8 mouse cellular contexts compared by ENCODE assay signal in genomic region chr1:136137071-136137531, GRCm38 (mm10). TPM values are rescaled to one million over a fixed set of nuclear protein-coding genes. Genes with fewer than 3 reads are reported as not detected.
A peak's percentile ranks its signal among the peaks of the same experiment; 100 is the strongest.
DNase-seq lines count a peak whose midpoint lies in the region; ATAC-seq and TF ChIP-seq lines count a peak whose summit lies in the region.

No protein-coding gene starts in this region.

- no peaks in the 10 kb centered on the region for H3K36me3 ChIP-seq in liver, adult 2 months (ENCODE audit: control insufficient read depth, insufficient read depth, low read length)
- H3K36me3 ChIP-seq in forebrain, embryonic 10.5 days (replicated peaks) = no peaks in the 10 kb centered on the region
- no peaks in the 10 kb centered on the region for H3K36me3 ChIP-seq in limb, embryonic 13.5 days

- peaks cover 10% of the 10 kb centered on the region for H3K4me1 ChIP-seq in liver, adult 2 months (ENCODE audit: control insufficient read depth, insufficient read depth, low read length)
- H3K4me1 ChIP-seq in forebrain, embryonic 10.5 days = peaks cover 100% of the 10 kb centered on the region
- H3K4me1 ChIP-seq in limb, embryonic 13.5 days = peaks cover 93% of the 10 kb centered on the region
- H3K4me1 ChIP-seq in olfactory bulb, adult 2 months (ENCODE audit: control insufficient read depth, insufficient read depth, low read length) = peaks cover 75% of the 10 kb centered on the region

- TF ChIP-seq CTCF in liver, adult 2 months (IDR thresholded peaks at IDR 0.05; ENCODE audit: low read depth, low read length) = no peak
- no peak for TF ChIP-seq CTCF in olfactory bulb, adult 2 months (IDR thresholded peaks at IDR 0.05; ENCODE audit: insufficient read depth, low read depth, low read length)

- H3K4me3 ChIP-seq in liver, adult 2 months (ENCODE audit: insufficient read depth, low read depth, low read length) = no peak overlapping the region
- H3K4me3 ChIP-seq in forebrain, embryonic 10.5 days = peak overlapping the region; percentile 10; the same call in 1 of the 2 replicates
- no peak overlapping the region for H3K4me3 ChIP-seq in limb, embryonic 13.5 days
- no peak overlapping the region for H3K4me3 ChIP-seq in olfactory bulb, adult 2 months (ENCODE audit: insufficient read depth, low read depth, low read length)

- H3K9ac ChIP-seq in liver, adult 2 months (ENCODE audit: low read depth, low read length) = no peak overlapping the region
- no peak overlapping the region; the same call in 1 of the 2 replicates for H3K9ac ChIP-seq in limb, embryonic 13.5 days

- TF ChIP-seq POLR2A in liver, adult 2 months (IDR thresholded peaks at IDR 0.05; ENCODE audit: extremely low read depth, insufficient read depth, low read length) = no peak
- TF ChIP-seq POLR2A in olfactory bulb, adult 2 months (IDR thresholded peaks at IDR 0.05; ENCODE audit: insufficient read depth, low read depth, low read length) = no peak

- no peak for ATAC-seq in limb, embryonic 13.5 days (ENCODE audit: low FRiP score, low read depth)

- WGBS in liver, adult 2 months = 31% methylated on average over 7 of the region's 7 CpGs
- 23% methylated on average over 7 of the region's 7 CpGs for WGBS in forebrain, embryonic 10.5 days
- WGBS in limb, embryonic 13.5 days = 21% methylated on average over 7 of the region's 7 CpGs
- WGBS in olfactory bulb, adult 2 months = 41% methylated on average over 7 of the region's 7 CpGs

- no peaks in the 10 kb centered on the region for H3K27me3 ChIP-seq in liver, adult 2 months (ENCODE audit: control insufficient read depth, insufficient read depth, low read length)
- peaks cover 67% of the 10 kb centered on the region for H3K27me3 ChIP-seq in forebrain, embryonic 10.5 days (ENCODE audit: poor library complexity, severe bottlenecking)
- no peaks in the 10 kb centered on the region for H3K27me3 ChIP-seq in limb, embryonic 13.5 days

- peak overlapping the region; percentile 28 for H3K4me2 ChIP-seq in limb, embryonic 13.5 days (replicated peaks)

- DNase-seq in liver, adult 2 months (ENCODE audit: extremely low read depth, low read depth, low spot score) = peak; percentile 55
- DNase-seq in liver = no peak
- no peak for DNase-seq in forebrain, embryonic 10.5 days (ENCODE audit: extremely low spot score, low spot score)
- DNase-seq in left cerebral cortex, postnatal 25 days (ENCODE audit: low spot score in 2 of 2) = no peak
- no peak for DNase-seq in c-Kit-positive CD71-positive TER-119-positive erythroid progenitor cells, embryonic 14.5 days (ENCODE audit: low spot score)
- no peak for DNase-seq in thymus, postnatal 25 days

- no peaks in the 10 kb centered on the region for H3K9me3 ChIP-seq in forebrain, embryonic 10.5 days
- no peaks in the 10 kb centered on the region for H3K9me3 ChIP-seq in limb, embryonic 13.5 days

- intact Hi-C loops in left cerebral cortex, postnatal 25 days (cut with DNase I) = no loop called here

- H3K27ac ChIP-seq in liver, adult 2 months (replicated peaks; ENCODE audit: insufficient read depth, low read depth, low read length) = peak overlapping the region; percentile 16
- peak overlapping the region; percentile 69; the same call in 1 of the 2 replicates for H3K27ac ChIP-seq in forebrain, embryonic 10.5 days
- peak overlapping the region; percentile 73 for H3K27ac ChIP-seq in limb, embryonic 13.5 days
- H3K27ac ChIP-seq in olfactory bulb, adult 2 months (ENCODE audit: insufficient read depth, low read depth, low read length) = peak overlapping the region; percentile 47

- H3K79me2 ChIP-seq in liver, adult 2 months (ENCODE audit: control insufficient read depth, insufficient read depth, low read length) = no peaks in the 10 kb centered on the region

RNA-seq across cellular contexts. Expression of gene Kif21b, which starts 5.9 kb away (rescaled TPM):
- total RNA-seq in liver, adult 2 months (2014; rRNA removed) = 0.74 and 0.94 TPM in 2 replicates
- polyA plus RNA-seq in liver, adult 2 months (2012; rRNA removed) = 0.82 and 1.5 TPM in 2 replicates
- polyA plus RNA-seq in forebrain, embryonic 10.5 days (2016; fragmentation: Nextera tagmentation; extraction: Ambion mirVana) = 5.8 and 8.8 TPM in 2 replicates
- 5.5 and 5.6 TPM in 2 replicates for polyA plus RNA-seq in limb, embryonic 13.5 days (2015; fragmentation: Nextera tagmentation; extraction: Ambion mirVana)
- polyA plus RNA-seq in olfactory bulb, adult 2 months (2012; ENCODE audit: insufficient read depth, insufficient read length, low replicate concordance, missing spikeins) = 94.8 and 211 TPM in 2 replicates
- total RNA-seq in left cerebral cortex, postnatal 25 days (2021) = 10 to 100 TPM; 68.4 to 73.0 TPM

Comparison
In these comparisons a context has a peak if more than half of its experiments do, and no peak if none do; other contexts are left out.
1. H3K27ac ChIP-seq: peak in every context shown above with its lines; median percentile 73 in limb, embryonic 13.5 days; 69 in forebrain, embryonic 10.5 days; 47 in olfactory bulb, adult 2 months; 16 in liver, adult 2 months.